Mouse (Mus musculus) right cerebral cortex, postnatal 10 days (tissue): ENCODE measurements around the gene Acacb.

ENCODE experiments used
- DNase-seq, 2 experiments: peaks; one replicate each; pipeline ENCODE4 v3.0.0; 2021; ENCODE audit warnings: low spot score in 2 of 2

Acacb gene

GRCm38 (mm10) chr5:114134091-114134534 lies 12.2 kb upstream of the Acacb start:
- DNase-seq, result peak in 1 of 2 experiments; percentile 65

GRCm38 (mm10) chr5:114135516-114135915 lies 10.8 kb upstream of the Acacb start:
- DNase-seq, result no peak

- no peak for DNase-seq
Observed at GRCm38 (mm10) chr5:114137481-114138276, 8.7 kb upstream of the Acacb start.

- DNase-seq, result no peak
Observed at GRCm38 (mm10) chr5:114138277-114139164, 7.8 kb upstream of the Acacb start.

- peak; percentile 92 to 94 for DNase-seq
Observed at GRCm38 (mm10) chr5:114139175-114139574, 7.2 kb upstream of the Acacb start.

DNA sequence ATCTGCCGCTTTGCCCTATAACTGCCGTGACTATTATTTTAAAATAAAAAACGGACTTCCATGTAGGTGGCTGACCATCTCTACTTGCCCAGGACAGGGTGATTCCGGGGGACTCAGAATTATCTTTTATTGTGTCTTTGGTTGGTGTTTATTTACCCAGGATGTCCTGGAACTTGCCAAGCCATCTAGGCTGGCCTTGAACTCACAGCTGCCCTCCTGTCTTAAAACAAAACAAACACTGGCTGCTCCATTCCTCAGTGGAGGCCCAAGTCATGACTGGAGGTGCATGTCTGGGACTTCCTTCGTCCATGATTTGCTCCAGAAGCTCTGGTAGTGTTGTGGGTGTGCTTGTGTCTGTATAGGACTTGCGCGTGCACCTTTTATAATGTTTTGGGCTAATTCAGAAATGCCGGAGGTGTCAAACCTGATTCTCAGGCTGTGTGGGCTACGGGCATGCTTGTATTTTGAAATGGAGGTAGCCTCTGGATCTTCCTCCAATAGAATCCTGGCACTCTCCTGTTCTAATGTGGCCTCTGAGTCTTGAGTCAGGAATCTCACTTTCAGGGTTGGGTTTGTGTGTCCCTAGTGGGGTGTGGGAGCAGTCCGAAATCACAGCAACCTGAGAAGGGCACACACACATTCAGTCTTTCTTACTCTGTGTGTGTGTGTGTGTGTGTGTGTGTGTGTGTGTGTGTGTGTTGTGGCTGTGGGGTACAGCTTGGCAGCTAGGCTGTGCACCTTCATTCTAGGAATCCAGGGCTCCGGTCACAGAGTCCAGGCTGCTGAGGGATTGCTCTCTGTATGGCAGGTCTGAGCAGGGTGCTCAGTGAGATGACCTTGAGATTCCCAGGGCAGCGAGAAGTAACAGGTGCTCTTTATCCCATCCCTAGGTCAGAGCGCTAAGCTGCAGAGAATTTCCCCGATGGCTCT lies 973 bp downstream of the Acacb start:
- no peak for DNase-seq

DNA sequence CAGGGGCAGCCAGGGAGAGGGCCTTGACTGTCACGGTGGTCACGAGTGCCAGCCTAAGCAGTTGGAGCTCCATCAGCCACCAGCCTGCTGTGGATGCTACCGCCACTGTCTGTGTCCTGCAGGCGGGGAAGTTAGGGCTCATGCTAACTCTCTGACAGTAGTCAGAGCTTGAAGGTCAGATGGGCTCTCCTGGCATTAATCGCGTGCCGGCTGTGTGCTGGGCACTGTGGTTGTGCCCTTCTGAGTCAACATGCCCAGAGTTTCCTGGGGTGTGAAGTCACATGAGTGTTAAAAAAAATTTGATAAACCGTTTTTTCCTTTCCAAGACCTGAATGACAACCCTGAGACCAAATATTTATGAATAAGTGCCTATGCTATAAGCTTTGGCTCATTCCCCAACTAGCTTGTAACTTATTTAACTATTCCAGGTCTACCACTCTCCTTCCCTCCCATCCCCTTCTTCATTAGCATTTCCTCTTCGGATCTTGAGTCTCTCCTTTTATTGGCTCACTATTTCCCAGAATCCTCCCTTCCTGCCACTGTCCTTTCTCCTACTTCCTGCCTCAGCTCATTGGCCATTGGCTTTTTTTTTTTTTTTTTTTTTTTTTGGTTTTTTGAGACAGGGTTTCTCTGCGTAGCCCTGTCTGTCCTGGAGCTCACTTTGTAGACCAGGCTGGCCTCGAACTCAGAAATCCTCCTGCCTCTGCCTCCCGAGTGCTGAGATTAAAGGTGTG lies 6.2 kb downstream of the Acacb start:
- no peak for DNase-seq

- no peak for DNase-seq
Observed at GRCm38 (mm10) chr5:114153490-114153889, 7.2 kb downstream of the Acacb start.

DNA sequence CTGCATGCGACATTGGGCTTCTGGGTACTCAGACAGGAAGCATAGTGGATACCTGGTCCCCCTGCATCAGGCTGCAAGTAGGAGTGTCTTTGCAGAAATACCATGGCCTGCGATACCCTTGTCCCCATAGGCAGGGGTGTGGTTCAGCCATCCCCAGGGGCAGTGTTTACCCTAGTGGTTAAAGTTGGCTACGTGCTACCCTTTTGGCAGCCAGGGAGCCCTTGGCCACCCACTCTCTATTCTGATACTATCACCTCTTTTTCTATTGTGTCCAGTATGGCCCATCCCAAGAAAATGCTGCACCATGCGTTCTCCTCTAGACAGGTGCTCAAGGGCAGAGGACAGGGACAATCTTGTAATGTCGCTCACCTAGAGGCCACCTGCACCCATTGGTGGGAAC lies 8.4 kb downstream of the Acacb start:
- no peak for DNase-seq

DNA sequence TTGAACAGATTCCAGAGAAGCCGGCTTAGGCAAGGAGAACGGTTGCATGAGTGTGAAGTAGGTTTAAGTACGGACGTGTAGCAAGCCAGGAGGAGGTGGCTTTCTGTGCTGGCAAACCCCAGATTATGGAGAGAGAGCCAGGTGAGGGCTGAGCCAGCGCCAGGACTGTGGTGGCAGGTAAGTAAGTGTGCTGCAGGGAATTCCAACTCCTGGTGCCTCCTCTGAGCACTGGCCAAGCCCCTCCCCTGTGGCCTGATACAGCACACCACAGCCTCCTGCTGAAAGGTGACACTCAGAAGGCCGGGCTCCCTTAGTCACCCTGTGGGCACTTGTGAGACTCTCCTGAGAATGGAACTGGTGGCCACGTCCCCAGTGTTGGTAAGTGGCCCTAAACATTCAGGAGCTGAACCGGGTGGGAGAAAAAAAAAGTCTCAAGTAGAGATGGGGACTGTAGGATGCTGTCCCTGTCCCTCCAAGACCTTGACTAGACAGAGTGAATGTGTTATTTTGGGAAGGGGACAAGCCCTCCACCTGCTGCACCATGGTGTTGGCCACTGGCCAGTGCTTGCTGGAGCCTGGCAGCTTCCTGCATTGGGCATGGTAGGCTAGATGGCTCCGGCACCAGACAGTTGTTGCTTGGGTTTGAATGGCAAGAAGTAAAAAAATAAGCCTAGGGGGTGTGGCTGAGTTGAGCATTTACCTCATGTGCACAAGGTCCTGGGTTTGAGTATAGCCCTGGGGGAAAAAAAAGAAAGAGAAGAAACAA lies 9.0 kb downstream of the Acacb start:
- no peak for DNase-seq

- no peak for DNase-seq
Observed at GRCm38 (mm10) chr5:114157236-114157635, 10.9 kb downstream of the Acacb start.

DNA sequence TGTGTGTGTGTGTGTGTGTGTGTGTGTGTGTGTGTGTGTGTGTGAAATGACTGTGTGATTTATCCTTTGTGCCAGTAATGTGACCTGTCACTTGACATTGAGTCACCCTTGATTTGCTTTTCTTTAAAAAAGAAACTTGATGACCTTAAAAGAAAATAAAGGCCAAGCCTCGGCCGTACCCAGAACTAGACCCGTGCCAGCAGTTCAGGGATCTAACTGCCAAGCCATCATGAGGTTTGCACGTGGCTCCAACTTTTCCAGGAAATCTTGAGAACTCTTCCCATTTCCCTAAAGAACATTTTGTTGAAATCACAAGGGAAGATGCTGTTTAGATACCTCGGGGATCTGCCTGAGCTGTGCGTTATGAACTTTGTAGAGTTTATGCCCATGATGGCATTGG lies 15.1 kb downstream of the Acacb start:
- DNase-seq, result no peak

GRCm38 (mm10) chr5:114162106-114162815 lies 15.9 kb downstream of the Acacb start:
- DNase-seq, result no peak

DNA sequence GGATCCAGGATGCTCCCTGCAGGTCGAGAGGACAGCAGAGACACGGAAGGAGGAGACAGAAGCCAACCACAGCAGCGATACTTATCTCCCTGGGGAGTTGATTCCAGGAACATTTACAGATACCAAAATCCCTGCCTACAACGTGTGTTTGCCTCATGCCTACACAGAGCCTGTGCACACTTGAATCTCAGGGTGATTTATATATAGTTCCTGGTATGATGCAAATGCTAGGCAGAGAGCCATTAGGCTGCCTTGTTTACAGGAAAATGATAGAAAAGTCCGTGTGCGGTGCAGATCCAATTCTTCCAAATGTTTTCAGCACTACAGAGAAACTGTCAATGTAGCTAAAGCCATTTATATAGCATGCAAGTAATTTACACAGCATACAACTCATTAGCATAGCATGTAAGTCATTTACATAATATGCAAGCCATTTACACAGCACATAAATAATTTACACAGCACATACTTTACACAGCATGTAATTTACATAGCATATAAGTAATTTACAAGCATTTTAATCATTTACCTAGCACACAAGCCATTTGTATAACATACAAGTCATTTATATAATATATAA lies 16.9 kb downstream of the Acacb start:
- DNase-seq, result peak; percentile 34 to 54

GRCm38 (mm10) chr5:114170345-114170744 lies 24.0 kb downstream of the Acacb start:
- no peak for DNase-seq

DNA sequence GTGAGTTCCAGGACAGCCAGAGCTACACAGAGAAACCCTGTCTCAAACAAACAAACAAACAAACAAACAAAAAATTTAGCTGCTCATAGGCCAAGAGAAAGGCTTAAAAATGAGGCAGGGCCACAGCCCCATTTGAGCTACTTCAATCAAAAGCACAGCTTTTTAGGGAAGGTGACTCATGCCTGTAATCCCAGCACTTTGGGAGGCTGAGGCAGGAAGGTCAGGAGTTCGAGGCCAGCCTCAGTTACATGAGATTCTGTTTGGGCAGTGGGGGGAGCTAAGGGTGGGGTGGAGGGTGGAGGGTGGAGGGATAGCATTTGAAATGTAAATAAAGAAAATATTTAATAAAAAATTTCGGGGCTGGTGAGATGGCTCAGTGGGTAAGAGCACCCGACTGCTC lies 26.6 kb downstream of the Acacb start:
- DNase-seq, result no peak

GRCm38 (mm10) chr5:114173458-114173857 lies 27.1 kb downstream of the Acacb start:
- DNase-seq, result no peak

GRCm38 (mm10) chr5:114173877-114174581 lies 27.7 kb downstream of the Acacb start:
- no peak for DNase-seq

DNA sequence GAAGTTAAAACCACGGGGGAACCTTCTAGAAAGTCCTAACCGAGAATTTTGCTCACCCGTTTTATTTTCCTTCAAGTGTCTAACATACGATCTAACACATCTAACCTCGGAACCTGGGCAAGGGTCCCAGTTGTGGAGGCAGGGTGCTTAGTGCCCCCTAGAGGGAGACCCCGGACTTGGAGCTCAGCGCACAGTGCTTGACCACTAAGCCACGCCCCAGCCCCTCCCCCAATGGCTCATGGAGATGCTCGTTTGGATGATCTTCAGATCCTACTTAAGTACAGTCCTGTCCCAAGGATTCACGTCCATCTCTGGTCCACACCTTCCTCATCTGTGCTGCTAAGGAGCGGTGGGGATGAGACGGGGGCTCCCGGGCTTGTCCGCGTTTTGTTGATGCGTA lies 28.3 kb downstream of the Acacb start:
- no peak for DNase-seq
